Mouse (Mus musculus): ENCODE data around the gene Mical2.

GRCm38 (mm10) chr7:112245839-112246438 is 20.3 kb downstream of the Mical2 start:
- TF ChIP-seq CTCF (IDR thresholded peaks at IDR 0.05; ENCODE audit: insufficient read depth, low read length) (no peak), POLR2A (IDR thresholded peaks at IDR 0.05; ENCODE audit: borderline replicate concordance, extremely low read depth, low read depth, low read length) (no peak)

All from lung, adult 2 months (tissue).